Mouse (Mus musculus): ENCODE measurements around the gene Dnajc5.
"Not testable (repeated sequence)": the region's sequence is repeated elsewhere in the genome, so short reads cannot be mapped to it uniquely, and the experiment has no call there.

Dnajc5 gene

DNA sequence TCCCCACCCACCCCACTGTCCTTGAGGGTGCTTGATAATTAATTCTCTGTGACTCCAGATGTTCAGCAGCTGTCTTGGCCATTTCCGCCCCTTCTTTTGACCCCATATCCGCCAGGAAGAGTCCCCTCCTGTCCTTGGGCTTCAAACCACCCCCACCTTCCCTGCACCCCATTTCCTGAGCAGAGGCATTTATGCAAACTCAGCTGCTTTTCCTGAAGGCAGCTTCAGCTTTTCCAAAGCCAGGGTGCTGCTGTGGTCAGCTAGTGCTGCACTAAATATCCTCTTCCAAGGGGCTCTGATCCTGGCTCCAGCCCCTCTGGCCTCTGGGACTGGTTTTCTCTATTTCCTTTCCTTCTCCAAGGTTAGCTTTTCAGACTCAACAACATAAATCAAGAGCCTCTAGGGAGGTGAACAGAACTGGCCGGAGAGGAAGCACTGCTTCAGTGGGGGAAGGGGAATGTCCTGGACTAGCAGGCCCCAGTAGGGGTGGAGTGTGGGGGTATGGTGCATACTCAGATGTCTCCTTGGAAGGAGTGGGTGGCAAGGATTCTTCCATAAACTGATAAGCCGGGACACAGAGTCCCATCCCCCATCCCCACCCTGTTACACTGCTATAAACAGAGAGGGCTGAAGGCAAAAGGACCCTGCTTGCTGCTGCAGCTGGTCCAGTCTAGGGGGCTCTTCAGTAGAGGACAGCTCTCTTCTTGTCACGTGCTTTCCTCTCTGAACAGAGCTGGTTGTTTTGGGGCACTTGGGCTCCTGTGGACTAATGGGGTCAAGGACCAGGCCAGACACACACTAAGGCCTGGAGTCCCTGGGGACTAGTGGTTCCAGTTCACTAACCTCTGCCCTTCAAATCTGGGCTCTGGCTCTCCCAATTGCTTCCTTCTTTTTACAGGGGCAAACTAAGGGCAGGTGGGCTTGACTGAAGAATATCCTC is 32.7 kb upstream of the Dnajc5 start:
- Histone ChIP-seq H3K9me3 (ENCODE audit: low read length) (no peaks in the 10 kb centered on the region), H3K27me3 (ENCODE audit: insufficient read depth, low read length) (no peaks in the 10 kb centered on the region), H3K36me3 (ENCODE audit: insufficient read depth, low read length) (no peaks in the 10 kb centered on the region), H3K4me3 (replicated peaks; ENCODE audit: low read length) (peak overlapping the region; percentile 23; the same call in 1 of the 2 replicates), H3K4me1 (replicated peaks; ENCODE audit: low read depth, low read length) (peaks cover 51% of the 10 kb centered on the region)
- TF ChIP-seq NANOG (IDR thresholded peaks at IDR 0.05; ENCODE audit: borderline replicate concordance, low read length), result no peak
- no peak for TF ChIP-seq POU5F1 (IDR thresholded peaks at IDR 0.05; ENCODE audit: borderline replicate concordance, low read length)
- no peak for TF ChIP-seq CTCF (conservative IDR thresholded peaks at IDR 0.05; ENCODE audit: low read length)

GRCm38 (mm10) chr2:181491432-181492205 is 28.7 kb upstream of the Dnajc5 start:
- TF ChIP-seq POU5F1 (IDR thresholded peaks at IDR 0.05; ENCODE audit: borderline replicate concordance, low read length), result no peak
- TF ChIP-seq CTCF (conservative IDR thresholded peaks at IDR 0.05; ENCODE audit: low read length), result no peak
- no peak for TF ChIP-seq NANOG (IDR thresholded peaks at IDR 0.05; ENCODE audit: borderline replicate concordance, low read length)
- Histone ChIP-seq H3K4me3 (replicated peaks; ENCODE audit: low read length) (peak overlapping the region; percentile 41; the same call in 1 of the 2 replicates), H3K4me1 (replicated peaks; ENCODE audit: low read depth, low read length) (peaks cover 69% of the 10 kb centered on the region), H3K9me3 (ENCODE audit: low read length) (no peaks in the 10 kb centered on the region), H3K36me3 (ENCODE audit: insufficient read depth, low read length) (no peaks in the 10 kb centered on the region), H3K27me3 (ENCODE audit: insufficient read depth, low read length) (peaks cover 12% of the 10 kb centered on the region)

- no peak for TF ChIP-seq NANOG (IDR thresholded peaks at IDR 0.05; ENCODE audit: borderline replicate concordance, low read length)
- TF ChIP-seq POU5F1 (IDR thresholded peaks at IDR 0.05; ENCODE audit: borderline replicate concordance, low read length), result no peak
- no peak for TF ChIP-seq CTCF (conservative IDR thresholded peaks at IDR 0.05; ENCODE audit: low read length)
Measured at GRCm38 (mm10) chr2:181492206-181492605, 28.1 kb upstream of the Dnajc5 start.

DNA sequence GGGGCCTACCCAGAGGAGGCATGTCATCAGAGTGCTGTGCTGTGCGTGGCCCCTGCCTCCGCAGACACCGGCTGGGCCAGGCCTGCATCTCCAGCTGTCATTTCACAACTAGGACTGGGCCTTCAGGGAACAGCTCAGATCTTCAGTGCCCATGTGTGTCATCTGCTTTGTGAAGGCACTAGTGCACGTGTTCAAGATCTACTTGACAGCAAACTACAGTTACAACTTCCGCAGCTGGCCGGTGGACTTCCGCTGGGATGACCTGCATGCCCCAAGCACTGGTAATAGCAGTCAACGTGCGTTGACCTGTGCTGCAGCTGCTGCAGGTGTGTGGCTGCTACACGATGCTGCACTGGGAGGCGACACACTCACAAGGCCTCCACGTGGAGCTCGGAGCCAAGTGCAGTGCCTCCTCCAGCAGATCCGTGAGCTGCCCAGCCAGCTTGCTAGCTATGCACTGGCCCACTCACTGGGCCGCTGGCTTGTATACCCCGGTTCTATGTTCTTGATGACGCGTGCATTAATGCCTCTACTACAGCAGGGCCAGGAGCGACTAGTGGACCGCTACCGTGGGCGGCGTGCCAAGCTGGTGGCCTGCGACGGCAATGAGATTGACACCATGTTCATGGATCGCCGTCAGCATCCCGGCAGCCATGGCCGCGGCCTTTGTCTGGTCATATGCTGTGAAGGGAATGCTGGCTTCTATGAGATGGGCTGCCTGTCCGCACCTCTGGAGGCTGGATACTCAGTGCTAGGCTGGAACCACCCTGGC is 26.9 kb upstream of the Dnajc5 start, which contains the start of gene Abhd16b:
TSS of gene Abhd16b (plus strand) at position 51 of the 772 bp plus-strand sequence.
- Histone ChIP-seq H3K4me3 (replicated peaks; ENCODE audit: low read length) (peak within 1 kb of the TSS; percentile 70), H3K36me3 (ENCODE audit: insufficient read depth, low read length) (peaks cover 2% of the 10 kb centered on the region), H3K4me1 (replicated peaks; ENCODE audit: low read depth, low read length) (peaks cover 59% of the 10 kb centered on the region), H3K9me3 (ENCODE audit: low read length) (no peaks in the 10 kb centered on the region), H3K27me3 (ENCODE audit: insufficient read depth, low read length) (peaks cover 12% of the 10 kb centered on the region)
- no peak for TF ChIP-seq POU5F1 (IDR thresholded peaks at IDR 0.05; ENCODE audit: borderline replicate concordance, low read length)
- no peak for TF ChIP-seq CTCF (conservative IDR thresholded peaks at IDR 0.05; ENCODE audit: low read length)
- TF ChIP-seq NANOG (IDR thresholded peaks at IDR 0.05; ENCODE audit: borderline replicate concordance, low read length), result no peak

More at GRCm38 (mm10) chr2:181492206-181492605, 28.1 kb upstream of the Dnajc5 start:
- Histone ChIP-seq H3K4me3 (replicated peaks; ENCODE audit: low read length) (peak overlapping the region; percentile 41; the same call in 1 of the 2 replicates), H3K27me3 (ENCODE audit: insufficient read depth, low read length) (peaks cover 12% of the 10 kb centered on the region), H3K36me3 (ENCODE audit: insufficient read depth, low read length) (no peaks in the 10 kb centered on the region), H3K4me1 (replicated peaks; ENCODE audit: low read depth, low read length) (peaks cover 63% of the 10 kb centered on the region), H3K9me3 (ENCODE audit: low read length) (no peaks in the 10 kb centered on the region)

- Histone ChIP-seq H3K9me3 (ENCODE audit: low read length) (no peaks in the 10 kb centered on the region), H3K4me3 (replicated peaks; ENCODE audit: low read length) (peak overlapping the region; percentile 70), H3K27me3 (ENCODE audit: insufficient read depth, low read length) (peaks cover 12% of the 10 kb centered on the region), H3K4me1 (replicated peaks; ENCODE audit: low read depth, low read length) (peaks cover 64% of the 10 kb centered on the region), H3K36me3 (ENCODE audit: insufficient read depth, low read length) (peaks cover 13% of the 10 kb centered on the region)
- TF ChIP-seq CTCF (conservative IDR thresholded peaks at IDR 0.05; ENCODE audit: low read length), result no peak
- no peak for TF ChIP-seq NANOG (IDR thresholded peaks at IDR 0.05; ENCODE audit: borderline replicate concordance, low read length)
- no peak for TF ChIP-seq POU5F1 (IDR thresholded peaks at IDR 0.05; ENCODE audit: borderline replicate concordance, low read length)
Measured at GRCm38 (mm10) chr2:181494266-181494945, 25.9 kb upstream of the Dnajc5 start.

DNA sequence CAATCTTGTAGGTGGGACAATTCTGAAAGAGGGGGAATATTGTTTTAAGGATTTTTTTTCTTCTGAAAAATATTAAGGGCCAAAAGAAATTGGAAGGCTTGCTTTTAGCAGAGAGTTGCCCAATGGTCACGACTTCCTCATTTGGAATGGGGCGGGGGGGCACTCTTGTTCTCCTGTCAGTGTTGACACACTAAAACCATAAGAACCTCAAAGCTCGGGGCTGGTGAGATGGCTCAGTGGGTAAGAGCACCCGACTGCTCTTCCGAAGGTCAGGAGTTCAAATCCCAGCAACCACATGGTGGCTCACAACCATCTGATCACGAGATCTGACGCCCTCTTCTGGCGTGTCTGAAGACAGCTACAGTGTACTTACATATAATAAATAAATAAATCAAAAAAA is 24.4 kb upstream of the Dnajc5 start:
- not testable (repeated sequence) for H3K9me3 ChIP-seq (ENCODE audit: low read length)
- peaks cover 12% of the 10 kb centered on the region for H3K27me3 ChIP-seq (ENCODE audit: insufficient read depth, low read length)
- H3K4me1 ChIP-seq (replicated peaks; ENCODE audit: low read depth, low read length), result peaks cover 67% of the 10 kb centered on the region
- peaks cover 27% of the 10 kb centered on the region for H3K36me3 ChIP-seq (ENCODE audit: insufficient read depth, low read length)
- 0 out of 2 replicates have a peak overlapping the region, but pooled peaks have one; percentile 99 for H3K4me3 ChIP-seq (replicated peaks; ENCODE audit: low read length)

DNA sequence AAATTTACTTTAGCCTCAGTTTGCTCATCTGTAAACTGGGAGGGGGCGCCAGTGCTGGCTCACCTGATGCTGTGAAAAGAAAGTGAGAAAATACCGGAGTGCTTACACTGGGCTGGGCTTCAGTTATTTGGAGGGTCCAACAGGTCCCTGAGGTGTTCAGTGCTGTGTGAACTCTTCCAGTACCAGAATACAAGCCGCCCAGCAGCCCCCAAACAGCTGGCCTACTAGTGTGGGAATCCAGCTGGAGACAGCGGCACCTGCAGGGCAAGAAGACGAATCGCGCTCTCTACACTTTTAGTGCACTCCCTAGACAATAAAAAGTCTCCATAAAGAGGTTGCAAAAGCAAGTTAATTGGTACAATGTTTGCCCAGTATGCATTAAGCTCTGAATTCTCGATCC is 24.0 kb upstream of the Dnajc5 start:
- Histone ChIP-seq H3K4me3 (replicated peaks; ENCODE audit: low read length) (peak overlapping the region; percentile 99), H3K27me3 (ENCODE audit: insufficient read depth, low read length) (peaks cover 12% of the 10 kb centered on the region), H3K9me3 (ENCODE audit: low read length) (no peaks in the 10 kb centered on the region), H3K36me3 (ENCODE audit: insufficient read depth, low read length) (peaks cover 32% of the 10 kb centered on the region), H3K4me1 (replicated peaks; ENCODE audit: low read depth, low read length) (peaks cover 67% of the 10 kb centered on the region)
- TF ChIP-seq CTCF (conservative IDR thresholded peaks at IDR 0.05; ENCODE audit: low read length) (peak; percentile 69), NANOG (IDR thresholded peaks at IDR 0.05; ENCODE audit: borderline replicate concordance, low read length) (no peak)
